Mouse (Mus musculus) ES-E14 (cell line): Measurements from ENCODE around the gene Fars2. TPM values are rescaled to one million over a fixed set of nuclear protein-coding genes. Genes with fewer than 3 reads are reported as not detected.
A peak's percentile ranks its signal among the peaks of the same experiment; 100 is the strongest.

Experiments
- DNase-seq: peaks from one replicate; pipeline ENCODE4 v3.0.0-alpha.2; 2013; ENCODE audit warnings: low read depth, low spot score
- H3K27ac ChIP-seq: 2 replicates; pipeline ENCODE4 v1.5.1; 2012; ENCODE audit warnings: low read depth, mild to moderate bottlenecking, low read length, moderate library complexity, mixed read lengths; ENCODE audit not compliant: poor library complexity, insufficient read depth, severe bottlenecking
- H3K36me3 ChIP-seq: 2 replicates; pipeline ENCODE4 v1.6.1; 2012; ENCODE audit warnings: mild to moderate bottlenecking, low read length, moderate library complexity, mixed read lengths; ENCODE audit not compliant: control insufficient read depth, poor library complexity, insufficient read depth, severe bottlenecking
- H3K4me1 ChIP-seq, 2 experiments: fragments of 150-350 bp in 1 of 2; sonication (generic) in 1 of 2; 2 replicates each; pipeline ENCODE4 v1.6.1; 2012; ENCODE audit warnings: low read length in 2 of 2, mild to moderate bottlenecking in 1 of 2, mixed read lengths in 1 of 2; ENCODE audit not compliant: control insufficient read depth in 2 of 2, insufficient read depth in 2 of 2, poor library complexity in 1 of 2
- H3K4me3 ChIP-seq, 2 experiments: fragments of 150-350 bp in 1 of 2; sonication (generic) in 1 of 2; 2 replicates each; pipeline ENCODE4 v1.5.1; 2012; ENCODE audit warnings: low read length in 2 of 2, low read depth in 1 of 2, mild to moderate bottlenecking in 1 of 2, mixed read lengths in 1 of 2; ENCODE audit not compliant: insufficient read depth in 1 of 2, poor library complexity in 1 of 2, severe bottlenecking in 1 of 2
- H3K9ac ChIP-seq: 2 replicates; pipeline ENCODE4 v1.6.1; 2012; ENCODE audit warnings: low read depth, mild to moderate bottlenecking, low read length, mixed read lengths; ENCODE audit not compliant: poor library complexity, insufficient read depth, severe bottlenecking
- H3K9me3 ChIP-seq: fragments of 150-350 bp; sonication (generic); 2 replicates; pipeline ENCODE4 v1.6.1; 2012; ENCODE audit warnings: low read depth, mild to moderate bottlenecking, low read length; ENCODE audit not compliant: control insufficient read depth, insufficient read depth
- CHD2 ChIP-seq: IDR thresholded peaks from 2 replicates; pipeline ENCODE4 v1.6.1; 2014; ENCODE audit warnings: mild to moderate bottlenecking, low read depth, low read length, inconsistent platforms
- HCFC1 ChIP-seq: IDR thresholded peaks from 2 replicates; pipeline ENCODE4 v1.6.1; 2012; ENCODE audit warnings: low read length, inconsistent platforms, borderline replicate concordance; ENCODE audit not compliant: insufficient read depth
- MAFK ChIP-seq: IDR thresholded peaks from 2 replicates; pipeline ENCODE4 v1.6.1; 2014; ENCODE audit warnings: mild to moderate bottlenecking, low read depth, low read length, inconsistent platforms; ENCODE audit not compliant: insufficient read depth
- ZC3H11A ChIP-seq: IDR thresholded peaks from 2 replicates; pipeline ENCODE4 v1.6.1; 2012; ENCODE audit warnings: low read depth, mild to moderate bottlenecking, inconsistent platforms, low read length, borderline replicate concordance
- ZNF384 ChIP-seq: IDR thresholded peaks from 2 replicates; pipeline ENCODE4 v1.6.1; 2012; ENCODE audit warnings: low read depth, low read length, inconsistent platforms
- in situ Hi-C, 2 experiments: fragments of 600-800 bp; cut with MboI; formaldehyde crosslinking; loops; one replicate each; pipeline ENCODE4 v1.15.1; 2025; ENCODE audit warnings: low sequenced_read_pairs in 2 of 2, inconsistent platforms in 1 of 2; ENCODE audit not compliant: unreplicated experiment in 2 of 2
- total RNA-seq: library from RNA; depleted of rRNA; stranded (reverse); fragments of 300-350 nt; gene quantifications from 2 replicates; pipeline ENCODE4 v1.2.3, GENCODE M21; 2012

Fars2 gene
- total RNA-seq, 1 experiment = 22.0 TPM

DNA sequence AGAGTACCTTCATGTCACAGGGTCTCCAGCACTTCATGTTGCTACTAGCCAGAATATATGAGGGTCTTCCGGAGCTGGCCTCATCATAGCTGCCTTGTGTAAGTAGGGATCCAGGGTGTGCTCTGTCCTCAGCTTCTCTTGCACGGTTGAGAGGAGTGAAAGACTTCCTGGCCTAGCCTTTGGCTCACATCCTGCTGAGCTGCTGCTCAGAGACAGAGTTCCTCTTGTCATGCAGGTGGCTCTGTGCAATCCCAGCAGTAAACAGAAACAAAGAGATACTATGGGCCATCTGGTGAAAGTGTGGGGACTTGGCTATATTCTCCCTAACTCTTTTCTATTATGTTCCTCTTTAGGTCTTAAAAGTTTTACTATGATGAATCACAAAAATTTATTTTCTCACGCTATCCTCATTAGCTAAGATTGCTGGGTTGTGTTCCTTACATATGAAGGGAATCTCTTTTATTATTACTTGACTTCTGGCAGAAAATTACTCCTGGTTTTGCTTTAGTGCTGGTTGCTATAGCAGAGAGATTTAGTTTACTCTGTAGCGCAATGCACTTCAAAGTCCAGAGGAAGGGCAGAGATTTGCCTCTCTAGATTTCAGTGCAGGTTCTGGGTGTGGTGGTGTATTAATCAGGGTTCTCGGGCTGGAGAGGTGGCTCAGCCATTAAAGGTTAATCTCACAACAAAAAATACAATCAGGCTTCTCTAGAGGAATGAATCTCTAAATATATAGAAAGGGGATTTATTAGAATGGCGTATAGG, 32.1 kb downstream of the Fars2 start:
- no peak for TF ChIP-seq CHD2
- no peak for TF ChIP-seq ZC3H11A
- no peak for TF ChIP-seq HCFC1
- no peak for TF ChIP-seq MAFK
- TF ChIP-seq ZNF384 = no peak
- in situ Hi-C loops = no loop called here
- peak; percentile 7 for DNase-seq
- Histone ChIP-seq H3K27ac (no peak overlapping the region), H3K9me3 (no peaks in the 10 kb centered on the region), H3K4me3 (no peak overlapping the region), H3K4me1 (0 out of 4 replicates have a peak, but pooled peaks cover 0 to 2% of the 10 kb centered on the region in 2 experiments), H3K9ac (no peak overlapping the region), H3K36me3 (no peaks in the 10 kb centered on the region)

- no peaks in the 10 kb centered on the region for H3K9me3 ChIP-seq
- H3K27ac ChIP-seq = no peak overlapping the region
- no peaks in the 10 kb centered on the region for H3K36me3 ChIP-seq
- 0 out of 4 replicates have a peak, but pooled peaks cover 0 to 2% of the 10 kb centered on the region in 2 experiments for H3K4me1 ChIP-seq
- no peak overlapping the region for H3K9ac ChIP-seq
- no peak for TF ChIP-seq ZC3H11A
- TF ChIP-seq CHD2 = no peak
- TF ChIP-seq MAFK = no peak
- TF ChIP-seq ZNF384 = no peak
- TF ChIP-seq HCFC1 = no peak
- no peak overlapping the region for H3K4me3 ChIP-seq
- no peak for DNase-seq
- in situ Hi-C loops = no loop called here
These were observed 33.1 kb downstream of the Fars2 start for GRCm38 (mm10) chr13:36150272-36150671.

- in situ Hi-C loops = no loop called here
- H3K9me3 ChIP-seq = no peaks in the 10 kb centered on the region
- H3K27ac ChIP-seq = no peak overlapping the region
- H3K9ac ChIP-seq = no peak overlapping the region
- TF ChIP-seq ZC3H11A = no peak
- no peak for TF ChIP-seq HCFC1
- TF ChIP-seq MAFK = no peak
- TF ChIP-seq ZNF384 = no peak
- no peak for TF ChIP-seq CHD2
- H3K4me3 ChIP-seq = no peak overlapping the region
- no peaks in the 10 kb centered on the region for H3K36me3 ChIP-seq
- H3K4me1 ChIP-seq = 0 out of 4 replicates have a peak, but pooled peaks cover 0 to 2% of the 10 kb centered on the region in 2 experiments
- DNase-seq = no peak
These were observed 35.7 kb downstream of the Fars2 start for GRCm38 (mm10) chr13:36152728-36153498.

- no peaks in the 10 kb centered on the region for H3K36me3 ChIP-seq
- in situ Hi-C loops = no loop called here
These were observed 39.2 kb downstream of the Fars2 start for GRCm38 (mm10) chr13:36156340-36156931.

More at GRCm38 (mm10) chr13:36156340-36156931, 39.2 kb downstream of the Fars2 start:
- H3K9ac ChIP-seq = no peak overlapping the region
- TF ChIP-seq ZNF384 = no peak
- no peak for TF ChIP-seq CHD2
- TF ChIP-seq ZC3H11A = no peak
- no peak for TF ChIP-seq HCFC1
- TF ChIP-seq MAFK = no peak
- no peak for DNase-seq
- H3K4me1 ChIP-seq = no peaks in the 10 kb centered on the region
- H3K4me3 ChIP-seq = no peak overlapping the region
- no peak overlapping the region for H3K27ac ChIP-seq
- no peaks in the 10 kb centered on the region for H3K9me3 ChIP-seq
